Mouse (Mus musculus) MEL (cell line): Measurements from ENCODE around the gene Mpg. TPM values are rescaled to one million over a fixed set of nuclear protein-coding genes. Genes with fewer than 3 reads are reported as not detected.

Experiments
- DNase-seq: peaks from one replicate; pipeline ENCODE4 v3.0.0; 2011; ENCODE audit warnings: low read depth, low spot score
- H3K27ac ChIP-seq: 2 replicates; pipeline ENCODE4 v1.5.1; 2012; ENCODE audit warnings: low read depth, mild to moderate bottlenecking, control low read depth, low read length, moderate library complexity; ENCODE audit not compliant: control insufficient read depth
- H3K27me3 ChIP-seq, 2 experiments: fragments of 150-350 bp in 1 of 2; sonication (generic) in 1 of 2; 2 replicates each; pipeline ENCODE4 v1.6.1; 2012; ENCODE audit warnings: low read length in 2 of 2, mild to moderate bottlenecking in 2 of 2, improper control_type of control experiment in 1 of 2, moderate library complexity in 1 of 2; ENCODE audit not compliant: insufficient read depth in 2 of 2, control insufficient read depth in 1 of 2
- H3K36me3 ChIP-seq, 2 experiments: 2 replicates each; pipeline ENCODE4 v1.6.1; 2012 to 2014; ENCODE audit warnings: low read length in 2 of 2, improper control_type of control experiment in 1 of 2, inconsistent platforms in 1 of 2, mild to moderate bottlenecking in 1 of 2; ENCODE audit not compliant: insufficient read depth in 2 of 2, control insufficient read depth in 1 of 2
- H3K4me1 ChIP-seq, 2 experiments: fragments of 150-350 bp in 1 of 2; sonication (generic) in 1 of 2; 2 replicates each; pipeline ENCODE4 v1.6.1; 2012; ENCODE audit warnings: low read length in 2 of 2, improper control_type of control experiment in 1 of 2, mild to moderate bottlenecking in 1 of 2; ENCODE audit not compliant: insufficient read depth in 2 of 2, control insufficient read depth in 1 of 2
- H3K4me3 ChIP-seq, 2 experiments: fragments of 150-350 bp in 1 of 2; sonication (generic) in 1 of 2; 2 replicates each; pipeline ENCODE4 v1.5.1; 2012; ENCODE audit warnings: low read depth in 2 of 2, low read length in 2 of 2, mild to moderate bottlenecking in 2 of 2, moderate library complexity in 2 of 2, control low read depth in 1 of 2, improper control_type of control experiment in 1 of 2; ENCODE audit not compliant: control insufficient read depth in 1 of 2, insufficient read depth in 1 of 2
- H3K79me2 ChIP-seq: 2 replicates; pipeline ENCODE4 v1.6.1; 2012; ENCODE audit warnings: mild to moderate bottlenecking, low read length, moderate library complexity; ENCODE audit not compliant: control insufficient read depth, poor library complexity, insufficient read depth
- H3K9ac ChIP-seq: 2 replicates; pipeline ENCODE4 v1.6.1; 2012; ENCODE audit warnings: low read depth, mild to moderate bottlenecking, control low read depth, low read length, moderate library complexity; ENCODE audit not compliant: control insufficient read depth, poor library complexity, severe bottlenecking
- H3K9me3 ChIP-seq: fragments of 150-350 bp; sonication (generic); replicated peaks from 2 replicates; pipeline ENCODE4 v1.6.1; 2012; ENCODE audit warnings: mild to moderate bottlenecking, low read length, improper control_type of control experiment, moderate library complexity; ENCODE audit not compliant: insufficient read depth
- BHLHE40 ChIP-seq: IDR thresholded peaks from 2 replicates; pipeline ENCODE4 v1.6.1; 2012; ENCODE audit warnings: low read depth, mild to moderate bottlenecking, inconsistent platforms, low read length, improper control_type of control experiment, borderline replicate concordance
- CHD1 ChIP-seq: IDR thresholded peaks from 2 replicates; pipeline ENCODE4 v1.6.1; 2012; ENCODE audit warnings: low read depth, mild to moderate bottlenecking, inconsistent platforms, low read length, improper control_type of control experiment
- ELF1 ChIP-seq: IDR thresholded peaks from 2 replicates; pipeline ENCODE4 v1.6.1; 2014; ENCODE audit warnings: low read depth, mild to moderate bottlenecking, inconsistent platforms, low read length, improper control_type of control experiment, moderate library complexity
- EP300 ChIP-seq, 2 experiments: IDR thresholded peaks; 2 replicates each; pipeline ENCODE4 v1.6.1; 2011; ENCODE audit warnings: improper control_type of control experiment in 2 of 2, low read length in 2 of 2, low read depth in 1 of 2, mild to moderate bottlenecking in 1 of 2
- GABPA ChIP-seq: IDR thresholded peaks from 2 replicates; pipeline ENCODE4 v1.6.1; 2012; ENCODE audit warnings: low read depth, mild to moderate bottlenecking, inconsistent platforms, low read length, improper control_type of control experiment, moderate library complexity
- GATA1 ChIP-seq: IDR thresholded peaks from 2 replicates; pipeline ENCODE4 v1.6.1; 2011; ENCODE audit warnings: low read depth, low read length, improper control_type of control experiment
- HCFC1 ChIP-seq: IDR thresholded peaks from 2 replicates; pipeline ENCODE4 v1.6.1; 2012; ENCODE audit warnings: low read depth, mild to moderate bottlenecking, inconsistent platforms, low read length, improper control_type of control experiment, moderate library complexity
- KAT2A ChIP-seq: conservative IDR thresholded peaks from 2 replicates; pipeline ENCODE4 v1.6.1; 2012; ENCODE audit warnings: low read depth, low read length, improper control_type of control experiment, inconsistent platforms
- MAZ ChIP-seq: IDR thresholded peaks from 2 replicates; pipeline ENCODE4 v1.6.1; 2012; ENCODE audit warnings: low read depth, mild to moderate bottlenecking, inconsistent platforms, low read length, improper control_type of control experiment
- MXI1 ChIP-seq: IDR thresholded peaks from 2 replicates; pipeline ENCODE4 v1.6.1; 2011; ENCODE audit warnings: mild to moderate bottlenecking, low read depth, low read length, improper control_type of control experiment
- POLR2A ChIP-seq, 2 experiments: IDR thresholded peaks; 2 replicates each; pipeline ENCODE4 v1.6.1; 2011 to 2012; ENCODE audit warnings: low read length in 2 of 2, mild to moderate bottlenecking in 2 of 2, control low read depth in 1 of 2, improper control_type of control experiment in 1 of 2, low read depth in 1 of 2, moderate library complexity in 1 of 2; ENCODE audit not compliant: control insufficient read depth in 1 of 2, insufficient read depth in 1 of 2, poor library complexity in 1 of 2
- SIN3A ChIP-seq: IDR thresholded peaks from 2 replicates; pipeline ENCODE4 v1.6.1; 2012; ENCODE audit warnings: low read length, improper control_type of control experiment, inconsistent platforms
- SMC3 ChIP-seq: IDR thresholded peaks from 2 replicates; pipeline ENCODE4 v1.6.1; 2011; ENCODE audit warnings: low read depth, low read length, improper control_type of control experiment
- TAL1 ChIP-seq: IDR thresholded peaks from 2 replicates; pipeline ENCODE4 v1.6.1; 2012; ENCODE audit warnings: mild to moderate bottlenecking, inconsistent platforms, low read length, moderate library complexity, mixed read lengths
- TCF12 ChIP-seq: IDR thresholded peaks from 2 replicates; pipeline ENCODE4 v1.6.1; 2014; ENCODE audit warnings: low read depth, mild to moderate bottlenecking, inconsistent platforms, low read length, improper control_type of control experiment, moderate library complexity
- USF1 ChIP-seq: IDR thresholded peaks from 2 replicates; pipeline ENCODE4 v1.6.1; 2014; ENCODE audit warnings: low read depth, mild to moderate bottlenecking, inconsistent platforms, low read length, improper control_type of control experiment, moderate library complexity
- USF2 ChIP-seq, 2 experiments: IDR thresholded peaks; 2 replicates each; pipeline ENCODE4 v1.6.1; 2011 to 2012; ENCODE audit warnings: improper control_type of control experiment in 2 of 2, low read length in 2 of 2, borderline replicate concordance in 1 of 2, inconsistent platforms in 1 of 2, low read depth in 1 of 2, mild to moderate bottlenecking in 1 of 2; ENCODE audit not compliant: insufficient read depth in 1 of 2
- ZMIZ1 ChIP-seq: IDR thresholded peaks from 2 replicates; pipeline ENCODE4 v1.6.1; 2012; ENCODE audit warnings: low read depth, mild to moderate bottlenecking, inconsistent platforms, low read length, improper control_type of control experiment, moderate library complexity
- polyA plus RNA-seq, 2 experiments: library from polyadenylated mRNA; stranded (reverse) in 1 of 2; unstranded in 1 of 2; fragments of >175 nt in 1 of 2; fragments of >200 nt in 1 of 2; gene quantifications; 2 replicates each; pipeline versions ENCODE4 v1.2.1 to v1.2.4; 2012; ENCODE audit warnings: low replicate concordance in 2 of 2, low read depth in 1 of 2; ENCODE audit not compliant: insufficient read length in 2 of 2, insufficient read depth in 1 of 2, missing spikeins in 1 of 2
- total RNA-seq: library from RNA; depleted of rRNA; stranded (reverse); fragments of 300-350 nt; gene quantifications from 2 replicates; pipeline ENCODE4 v1.2.3, GENCODE M21; 2012

Mpg gene
- total and polyA plus RNA-seq, 3 experiments = 42.0 to 43.2 TPM; not detected in 1

GRCm38 (mm10) chr11:32256146-32256545 lies 29.8 kb downstream of the Mpg start:
- peak; percentile 53 for DNase-seq
- H3K36me3 ChIP-seq = peaks cover 0 to 17% of the 10 kb centered on the region in 2 experiments; a peak in 2 of 4 replicates
- peaks cover 6 to 17% of the 10 kb centered on the region in 2 experiments; a peak in 3 of 4 replicates for H3K4me1 ChIP-seq
- no peaks in the 10 kb centered on the region for H3K27me3 ChIP-seq
- H3K9ac ChIP-seq = no peak overlapping the region
- no peak overlapping the region for H3K4me3 ChIP-seq
- TF ChIP-seq SIN3A (0 out of 2 replicates have a peak, but pooled peaks have one; percentile 13), EP300 (IDR thresholded peaks at IDR 0.05; ENCODE audit: low read depth in 1 of 2, low read length in 2 of 2) (peak; percentile 27 to 62; a peak in 3 of 4 replicates), TAL1 (peak; percentile 85), GABPA (no peak), USF2 (IDR thresholded peaks at IDR 0.05; ENCODE audit: borderline replicate concordance in 1 of 2, insufficient read depth in 1 of 2, low read depth in 1 of 2, low read length in 2 of 2) (no peak), GATA1 (peak; percentile 60), TCF12 (peak; percentile 46; the same call in 1 of the 2 replicates), USF1 (no peak)
- H3K9me3 ChIP-seq = no peaks in the 10 kb centered on the region
- no peak overlapping the region for H3K27ac ChIP-seq
- H3K79me2 ChIP-seq = no peaks in the 10 kb centered on the region

DNA sequence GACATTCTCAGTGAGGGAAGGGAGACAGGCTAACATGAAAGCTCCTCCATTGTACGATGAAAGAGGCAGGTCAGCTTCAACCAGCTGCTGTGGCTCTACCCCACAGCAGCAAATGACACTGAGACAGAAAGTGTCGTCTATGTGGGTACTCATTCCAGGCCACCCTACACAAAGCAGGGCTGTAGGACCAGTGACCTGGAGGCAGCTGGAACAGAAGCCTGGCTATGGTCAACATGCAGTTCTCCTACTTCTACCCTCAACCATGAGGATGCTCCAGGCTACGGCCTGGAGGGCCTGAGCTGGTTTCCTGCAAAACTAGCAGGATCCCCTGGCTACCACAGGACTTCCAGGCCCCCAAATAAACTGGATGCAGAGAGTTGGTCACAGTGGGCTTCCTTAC lies 30.3 kb downstream of the Mpg start:
- H3K36me3 ChIP-seq = peaks cover 0 to 12% of the 10 kb centered on the region in 2 experiments; a peak in 2 of 4 replicates
- H3K79me2 ChIP-seq = no peaks in the 10 kb centered on the region
- H3K9me3 ChIP-seq = no peaks in the 10 kb centered on the region
- no peaks in the 10 kb centered on the region for H3K27me3 ChIP-seq
- no peak overlapping the region for H3K27ac ChIP-seq
- no peak overlapping the region for H3K4me3 ChIP-seq
- H3K4me1 ChIP-seq = peaks cover 2 to 13% of the 10 kb centered on the region in 2 experiments; a peak in 3 of 4 replicates
- TF ChIP-seq SMC3 = no peak
- H3K9ac ChIP-seq = no peak overlapping the region
- DNase-seq = no peak

GRCm38 (mm10) chr11:32262674-32263415 lies 36.5 kb downstream of the Mpg start:
- H3K27me3 ChIP-seq = no peaks in the 10 kb centered on the region
- H3K4me1 ChIP-seq = peaks cover 13 to 22% of the 10 kb centered on the region in 2 experiments
- no peak for DNase-seq
- TF ChIP-seq KAT2A (no peak), HCFC1 (no peak), POLR2A (IDR thresholded peaks at IDR 0.05; ENCODE audit: control insufficient read depth in 1 of 2, insufficient read depth in 1 of 2, low read depth in 1 of 2, low read length in 2 of 2, poor library complexity in 1 of 2) (no peak), ELF1 (no peak), USF2 (IDR thresholded peaks at IDR 0.05; ENCODE audit: borderline replicate concordance in 1 of 2, insufficient read depth in 1 of 2, low read depth in 1 of 2, low read length in 2 of 2) (no peak), BHLHE40 (no peak), MXI1 (no peak), ZMIZ1 (no peak), CHD1 (no peak), TAL1 (no peak), MAZ (no peak)
- TF ChIP-seq, all 39 proteins: peak for 0
- H3K79me2 ChIP-seq = peaks cover 5% of the 10 kb centered on the region
- no peaks in the 10 kb centered on the region for H3K9me3 ChIP-seq
- H3K4me3 ChIP-seq = no peak overlapping the region
- H3K9ac ChIP-seq = no peak overlapping the region
- H3K36me3 ChIP-seq = peaks cover 0 to 26% of the 10 kb centered on the region in 2 experiments; a peak in 2 of 4 replicates
- no peak overlapping the region for H3K27ac ChIP-seq
